Comparison of ENCODE assay signal across 8 mouse cellular contexts in the genomic region with DNA sequence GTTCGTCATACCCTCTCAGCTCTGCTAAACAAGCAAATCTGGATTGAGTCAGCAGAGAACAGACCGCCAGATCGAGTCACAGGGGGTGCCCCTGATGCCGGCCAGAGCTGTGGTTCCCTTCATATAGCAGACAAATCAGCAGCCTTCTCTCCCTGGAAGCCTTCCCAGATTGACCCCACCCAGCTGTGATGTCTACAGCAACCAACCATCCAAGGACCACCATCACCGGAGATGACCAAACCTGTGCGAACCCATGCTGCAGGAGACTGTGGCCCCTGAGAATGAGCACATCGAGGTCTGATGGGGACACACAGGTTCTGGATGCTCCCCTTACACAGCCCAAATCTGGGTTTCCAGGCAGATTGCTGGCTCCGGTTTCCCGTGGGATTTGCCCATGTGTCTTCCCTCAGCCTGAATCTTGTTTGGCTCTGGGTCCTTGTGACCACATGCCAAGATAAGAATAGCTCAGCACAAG. TPM values are rescaled to one million over a fixed set of nuclear protein-coding genes. Genes with fewer than 3 reads are reported as not detected.
A peak's percentile ranks its signal among the peaks of the same experiment; 100 is the strongest.
DNase-seq lines count a peak whose midpoint lies in the region; ATAC-seq and TF ChIP-seq lines count a peak whose summit lies in the region.

No protein-coding gene starts in this region.

- no peak for TF ChIP-seq EP300 in liver, embryonic 14.5 days (IDR thresholded peaks at IDR 0.05; ENCODE audit: low read depth)

- peak overlapping the region; percentile 86; the same call in 1 of the 2 replicates for H3K4me2 ChIP-seq in kidney, embryonic 14.5 days (replicated peaks; ENCODE audit: low read depth, low read length)
- peak overlapping the region; percentile 95 for H3K4me2 ChIP-seq in hindbrain, embryonic 15.5 days
- H3K4me2 ChIP-seq in liver, embryonic 14.5 days (ENCODE audit: low read depth), result peak overlapping the region; percentile 84

- TF ChIP-seq POLR2A in bone marrow macrophage, adult 2 months (IDR thresholded peaks at IDR 0.05; ENCODE audit: borderline replicate concordance, low read depth, low read length), result no peak

- no peaks in the 10 kb centered on the region for H3K27me3 ChIP-seq in kidney, embryonic 14.5 days (ENCODE audit: control insufficient read depth, insufficient read depth, low read length)
- H3K27me3 ChIP-seq in hindbrain, embryonic 15.5 days, result no peaks in the 10 kb centered on the region
- no peaks in the 10 kb centered on the region for H3K27me3 ChIP-seq in liver, embryonic 14.5 days (ENCODE audit: control insufficient read depth, insufficient read depth, low read length)

- H3K36me3 ChIP-seq in kidney, embryonic 14.5 days (ENCODE audit: control insufficient read depth, insufficient read depth, low read length), result peaks cover 3% of the 10 kb centered on the region; the same call in 1 of the 2 replicates
- H3K36me3 ChIP-seq in hindbrain, embryonic 15.5 days, result no peaks in the 10 kb centered on the region
- H3K36me3 ChIP-seq in liver, embryonic 14.5 days (replicated peaks; ENCODE audit: control insufficient read depth, insufficient read depth, low read depth), result no peaks in the 10 kb centered on the region

- H3K27ac ChIP-seq in kidney, embryonic 14.5 days (ENCODE audit: low read depth, low read length), result no peak overlapping the region
- H3K27ac ChIP-seq in bone marrow macrophage, adult 2 months (ENCODE audit: insufficient read depth, low read depth, low read length), result peak overlapping the region; percentile 41; the same call in 1 of the 2 replicates
- H3K27ac ChIP-seq in hindbrain, embryonic 15.5 days (replicated peaks), result no peak overlapping the region
- no peak overlapping the region for H3K27ac ChIP-seq in liver, embryonic 14.5 days

- no peak for ATAC-seq in kidney, embryonic 14.5 days (ENCODE audit: low FRiP score, low TSS enrichment)
- no peak for ATAC-seq in hindbrain, embryonic 15.5 days (ENCODE audit: low FRiP score, low read depth)
- no peak for ATAC-seq in liver, embryonic 14.5 days (ENCODE audit: insufficient read depth)

- no peak for TF ChIP-seq CTCF in bone marrow macrophage, adult 2 months (IDR thresholded peaks at IDR 0.05; ENCODE audit: low read depth, low read length)
- TF ChIP-seq CTCF in liver, embryonic 14.5 days (IDR thresholded peaks at IDR 0.05; ENCODE audit: low read depth), result no peak

- H3K4me1 ChIP-seq in kidney, embryonic 14.5 days (ENCODE audit: control insufficient read depth, insufficient read depth, low read length), result 0 out of 2 replicates have a peak, but pooled peaks cover 6% of the 10 kb centered on the region
- H3K4me1 ChIP-seq in bone marrow macrophage, adult 2 months (ENCODE audit: control insufficient read depth, insufficient read depth, low read length), result peaks cover 26% of the 10 kb centered on the region
- peaks cover 23% of the 10 kb centered on the region for H3K4me1 ChIP-seq in hindbrain, embryonic 15.5 days (replicated peaks)
- peaks cover 0 to 9% of the 10 kb centered on the region in 2 experiments; a peak in 2 of 4 replicates for H3K4me1 ChIP-seq in liver, embryonic 14.5 days (replicated peaks; ENCODE audit: control insufficient read depth in 2 of 2, insufficient read depth in 2 of 2, low read length in 1 of 2)

- no peaks in the 10 kb centered on the region for H3K9me3 ChIP-seq in kidney, embryonic 14.5 days (ENCODE audit: control insufficient read depth, low read length)
- H3K9me3 ChIP-seq in hindbrain, embryonic 15.5 days, result no peaks in the 10 kb centered on the region
- H3K9me3 ChIP-seq in liver, embryonic 14.5 days (ENCODE audit: control insufficient read depth, low read length), result no peaks in the 10 kb centered on the region

- H3K4me3 ChIP-seq in kidney, embryonic 14.5 days (ENCODE audit: low read length), result peak overlapping the region; percentile 81
- peak overlapping the region; percentile 99 for H3K4me3 ChIP-seq in bone marrow macrophage, adult 2 months (ENCODE audit: insufficient read depth, low read length)
- peak overlapping the region; percentile 94 for H3K4me3 ChIP-seq in hindbrain, embryonic 15.5 days
- peak overlapping the region; percentile 83 to 87; a peak in 3 of 4 replicates for H3K4me3 ChIP-seq in liver, embryonic 14.5 days (ENCODE audit: insufficient read depth in 1 of 2, low read depth in 2 of 2, low read length in 2 of 2)

- DNase-seq in kidney, postnatal 4 days, result no peak
- DNase-seq in liver, embryonic 14.5 days (ENCODE audit: low read depth in 3 of 3, low spot score in 3 of 3), result no peak
- DNase-seq in adrenal gland, adult 8-10 months, result no peak
- DNase-seq in thymus, postnatal 4 days, result no peak
- no peak for DNase-seq in lung, postnatal 25 days (ENCODE audit: low spot score)

- peak overlapping the region; percentile 82 for H3K9ac ChIP-seq in kidney, embryonic 14.5 days (ENCODE audit: low read depth, low read length)
- H3K9ac ChIP-seq in hindbrain, embryonic 15.5 days, result 0 out of 2 replicates have a peak overlapping the region, but pooled peaks have one; percentile 94
- H3K9ac ChIP-seq in liver, embryonic 14.5 days (replicated peaks), result no peak overlapping the region

- WGBS in kidney, embryonic 14.5 days, result 75% methylated on average over 9 of the region's 9 CpGs
- 67% methylated on average over 9 of the region's 9 CpGs for WGBS in hindbrain, embryonic 15.5 days
- WGBS in liver, embryonic 14.5 days (ENCODE audit: insufficient replicate concordance), result 61% methylated on average over 9 of the region's 9 CpGs

RNA-seq across cellular contexts. Expression of gene Plbd2, which starts 1.2 kb away (rescaled TPM):
- polyA plus RNA-seq in kidney, embryonic 14.5 days (2014; fragmentation: Nextera tagmentation; extraction: Ambion mirVana), result 41.5 and 44.5 TPM in 2 replicates
- 46.8 and 55.1 TPM in 2 replicates for polyA plus RNA-seq in bone marrow macrophage, adult 2 months (2012; ENCODE audit: insufficient read depth, insufficient read length, missing spikeins)
- 35.9 and 39.0 TPM in 2 replicates for polyA plus RNA-seq in hindbrain, embryonic 15.5 days (2015; fragmentation: Nextera tagmentation; extraction: Ambion mirVana)
- polyA plus RNA-seq in liver, embryonic 14.5 days (2012; rRNA removed), result 4.3 TPM in 2 replicates
- polyA plus RNA-seq in liver, embryonic 14.5 days (2014; fragmentation: Nextera tagmentation; extraction: Ambion mirVana), result 10.3 and 12.3 TPM in 2 replicates
- 100 to 1,000 TPM in 2 of 4 experiments, 10 to 100 TPM in 2; 97.4 to 106 (median 100) TPM for total RNA-seq in adrenal gland, adult 8-10 months (2022)

RNA-seq across cellular contexts. Expression of gene Slc8b1, which starts 8.8 kb away (rescaled TPM):
- 4.5 and 6.0 TPM in 2 replicates for polyA plus RNA-seq in kidney, embryonic 14.5 days (2014; fragmentation: Nextera tagmentation; extraction: Ambion mirVana)
- 73.1 and 79.4 TPM in 2 replicates for polyA plus RNA-seq in bone marrow macrophage, adult 2 months (2012; ENCODE audit: insufficient read depth, insufficient read length, missing spikeins)
- polyA plus RNA-seq in hindbrain, embryonic 15.5 days (2015; fragmentation: Nextera tagmentation; extraction: Ambion mirVana), result 2.4 and 2.9 TPM in 2 replicates
- polyA plus RNA-seq in liver, embryonic 14.5 days (2012; rRNA removed), result 5.2 TPM in 2 replicates
- polyA plus RNA-seq in liver, embryonic 14.5 days (2014; fragmentation: Nextera tagmentation; extraction: Ambion mirVana), result 1.4 and 2.6 TPM in 2 replicates
- 10 to 100 TPM; 29.5 to 36.7 (median 34.1) TPM for total RNA-seq in adrenal gland, adult 8-10 months (2022)

RNA-seq across cellular contexts. Expression of gene Sds, which starts 25.9 kb away (rescaled TPM):
- polyA plus RNA-seq in kidney, embryonic 14.5 days (2014; fragmentation: Nextera tagmentation; extraction: Ambion mirVana), result not detected in 2 replicates
- polyA plus RNA-seq in bone marrow macrophage, adult 2 months (2012; ENCODE audit: insufficient read depth, insufficient read length, missing spikeins), result not detected in 2 replicates
- not detected in 2 replicates for polyA plus RNA-seq in hindbrain, embryonic 15.5 days (2015; fragmentation: Nextera tagmentation; extraction: Ambion mirVana)
- 0.13 and 0.61 TPM in 2 replicates for polyA plus RNA-seq in liver, embryonic 14.5 days (2012; rRNA removed)
- 0.15 and 0.22 TPM in 2 replicates for polyA plus RNA-seq in liver, embryonic 14.5 days (2014; fragmentation: Nextera tagmentation; extraction: Ambion mirVana)
- total RNA-seq in adrenal gland, adult 8-10 months (2022), result under 1 TPM in 1 of 4 experiments, not detected in 3; 0.35 TPM

RNA-seq across cellular contexts. Expression of gene Sdsl, which starts 29.6 kb away (rescaled TPM):
- 10.5 and 12.5 TPM in 2 replicates for polyA plus RNA-seq in kidney, embryonic 14.5 days (2014; fragmentation: Nextera tagmentation; extraction: Ambion mirVana)
- not detected in 2 replicates for polyA plus RNA-seq in bone marrow macrophage, adult 2 months (2012; ENCODE audit: insufficient read depth, insufficient read length, missing spikeins)
- 6.5 and 6.9 TPM in 2 replicates for polyA plus RNA-seq in hindbrain, embryonic 15.5 days (2015; fragmentation: Nextera tagmentation; extraction: Ambion mirVana)
- 0.78 and 0.93 TPM in 2 replicates for polyA plus RNA-seq in liver, embryonic 14.5 days (2012; rRNA removed)
- 1.2 and 2.0 TPM in 2 replicates for polyA plus RNA-seq in liver, embryonic 14.5 days (2014; fragmentation: Nextera tagmentation; extraction: Ambion mirVana)
- 100 to 1,000 TPM in 3 of 4 experiments, 10 to 100 TPM in 1; 96.5 to 107 (median 105) TPM for total RNA-seq in adrenal gland, adult 8-10 months (2022)

Comparison
In these comparisons a context has a peak if more than half of its experiments do, and no peak if none do; other contexts are left out.
1. RNA of gene Slc8b1, which starts 8.8 kb away (polyA plus RNA-seq): 73.1 to 79.4 TPM in bone marrow macrophage, adult 2 months; 4.5 to 6.0 TPM in kidney, embryonic 14.5 days, 1.4 to 5.2 TPM in liver, embryonic 14.5 days and 2.4 to 2.9 TPM in hindbrain, embryonic 15.5 days; every median in the first group is over 10 times any median in the second.
2. Peak in every context shown above with its lines, with median percentiles within 50 percentile points of each other: H3K4me2 ChIP-seq and H3K4me3 ChIP-seq.